Mouse (Mus musculus) C2C12 (cell line): ENCODE data around the gene Col19a1.

Experiments used
- CTCF ChIP-seq: IDR thresholded peaks from one replicate; pipeline ENCODE4 v1.5.1; 2011; ENCODE audit not compliant: control insufficient read depth, insufficient read depth, insufficient read length
- MAX ChIP-seq: IDR thresholded peaks from one replicate; pipeline ENCODE4 v1.6.1; 2011; ENCODE audit warnings: mild to moderate bottlenecking, control low read depth
- MYOD1 ChIP-seq: IDR thresholded peaks from one replicate; pipeline ENCODE4 v1.6.1; 2011; ENCODE audit warnings: low read depth; ENCODE audit not compliant: control insufficient read depth, insufficient read length
- MYOG ChIP-seq: IDR thresholded peaks from one replicate; pipeline ENCODE4 v1.6.1; 2011; ENCODE audit not compliant: control insufficient read depth, insufficient read length; ENCODE audit errors: extremely low read depth

DNA sequence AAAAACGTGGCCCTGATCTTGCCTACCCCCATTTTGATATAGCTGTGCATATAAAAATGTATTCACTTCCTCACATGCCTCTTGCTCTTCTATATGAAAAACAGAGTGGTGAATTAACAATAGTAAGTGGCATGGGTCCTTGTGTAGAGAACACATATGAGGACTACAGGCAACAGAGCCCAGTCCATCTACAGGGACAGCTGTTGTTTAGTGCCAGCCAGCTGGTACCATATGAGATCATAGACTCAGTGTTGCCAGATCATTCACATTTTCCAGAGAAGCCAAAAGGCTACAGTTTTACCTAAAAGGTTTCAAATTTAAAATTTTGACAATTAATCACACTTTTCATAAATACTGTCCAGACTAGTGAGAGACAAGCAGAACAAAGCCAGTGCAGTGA, 47.4 kb downstream of the Col19a1 start:
- TF ChIP-seq MYOD1 = no peak
- no peak for TF ChIP-seq CTCF
- no peak for TF ChIP-seq MYOG
- TF ChIP-seq MAX = no peak
